Mouse (Mus musculus) cortical plate, adult 2 months (tissue): ENCODE measurements around the gene Ubxn1.

Source experiments
- CTCF ChIP-seq: fragments of 200-500 bp; IDR thresholded peaks from 2 replicates; pipeline ENCODE4 v1.5.1; 2011; ENCODE audit warnings: mild to moderate bottlenecking, control low read depth, low read length; ENCODE audit not compliant: insufficient read depth; ENCODE audit errors: extremely low read depth
- POLR2A ChIP-seq: fragments of 200-500 bp; IDR thresholded peaks from 2 replicates; pipeline ENCODE4 v1.6.1; 2011; ENCODE audit warnings: mild to moderate bottlenecking, low read length, control low read depth; ENCODE audit not compliant: insufficient read depth; ENCODE audit errors: extremely low read depth

GRCm38 (mm10) chr19:8911810-8912209 lies 40.5 kb downstream of the Ubxn1 start:
- TF ChIP-seq POLR2A: no peak
- TF ChIP-seq CTCF: no peak
